Mouse (Mus musculus): ENCODE data around the gene Tmem255b.

DNA sequence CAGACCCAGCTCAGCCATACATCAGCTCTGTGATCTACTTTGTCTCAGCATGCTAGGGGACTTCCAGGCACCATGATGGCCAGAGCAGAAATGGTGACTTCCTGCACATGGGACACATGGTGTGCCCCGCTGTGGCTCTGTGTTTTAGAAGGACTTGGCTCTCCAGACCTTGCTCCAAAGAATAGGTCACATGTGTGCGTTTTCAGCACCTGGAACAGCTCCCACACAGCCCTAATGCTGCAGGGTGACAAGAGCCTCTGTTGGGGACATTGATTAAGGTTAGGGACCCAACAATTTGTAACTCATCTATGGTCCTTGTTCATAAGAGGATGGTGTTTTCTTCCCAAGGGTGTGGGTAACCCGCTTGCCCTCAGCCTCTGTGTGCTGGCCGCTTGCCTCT is 13.2 kb downstream of the Tmem255b start:
- TF ChIP-seq CTCF (IDR thresholded peaks at IDR 0.05; ENCODE audit: low read depth) (no peak), EP300 (IDR thresholded peaks at IDR 0.05; ENCODE audit: low read depth) (no peak)
